Mouse (Mus musculus) 3134 (cell line): ENCODE measurements around the gene Catsperd.

Experiments
- DNase-seq: peaks from one replicate; pipeline ENCODE4 v3.0.0-alpha.2; 2011; ENCODE audit warnings: low spot score; ENCODE audit not compliant: insufficient read length; ENCODE audit errors: extremely low read depth

Gene Catsperd

DNA sequence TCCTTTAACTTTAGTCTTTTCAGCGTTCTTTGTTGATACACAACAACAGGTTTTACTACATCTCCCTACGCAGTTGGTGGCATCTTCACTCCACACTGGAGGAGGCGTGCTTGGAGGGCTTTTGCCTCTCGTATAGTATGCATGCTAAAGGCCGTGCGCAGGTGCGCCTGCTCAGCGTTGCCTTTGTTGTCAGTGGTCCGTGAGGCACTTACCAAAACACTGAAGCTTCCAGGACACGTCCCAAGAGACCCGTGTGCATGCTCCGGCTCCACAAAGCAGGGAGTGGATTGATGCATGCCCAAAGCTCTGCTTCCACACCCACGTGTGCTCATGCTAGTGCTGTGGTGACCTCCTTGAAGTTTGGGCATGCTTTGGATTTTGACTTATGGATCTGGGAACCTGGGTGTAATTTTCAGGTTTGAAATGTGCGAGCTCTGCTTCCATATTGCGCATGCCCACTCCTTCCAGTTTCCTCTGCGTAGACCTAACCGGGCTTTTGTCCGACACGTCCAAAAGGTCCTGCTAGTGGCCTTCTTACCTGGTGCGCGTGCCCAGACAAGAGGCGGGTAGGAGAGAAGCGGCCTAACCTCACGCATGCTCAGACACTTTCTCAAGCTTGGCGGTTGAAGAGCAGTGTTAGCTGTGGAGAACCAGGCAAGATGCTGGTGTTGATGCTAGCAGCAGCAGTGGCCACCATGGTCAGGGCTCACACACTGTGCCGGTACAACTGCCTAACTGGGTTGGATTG is at the start of gene Catsperd:
Gene Catsperd, plus strand, starts transcription at position 614 of the 748 bp plus-strand sequence.
- no peak for DNase-seq

DNA sequence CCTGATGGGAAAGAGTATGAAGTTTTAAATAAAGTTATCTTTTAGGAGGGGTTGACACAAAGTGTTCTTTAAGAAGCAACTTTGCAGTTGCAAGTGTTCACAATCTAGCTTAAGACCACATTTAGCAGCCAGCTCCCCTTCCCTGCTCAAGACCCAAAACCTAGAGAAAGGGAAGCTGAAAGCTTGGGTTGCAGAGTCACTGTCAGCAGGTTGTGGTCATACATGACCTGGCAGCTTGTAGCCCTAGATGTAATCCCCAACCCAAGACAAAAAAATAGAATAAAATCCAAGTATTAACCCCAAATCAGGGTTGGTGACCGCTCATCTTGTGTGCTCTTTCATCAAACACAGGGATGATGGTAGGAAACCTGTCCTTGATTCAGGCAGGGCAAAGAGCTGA is 44.9 kb upstream of the Catsperd start:
- no peak for DNase-seq

DNA sequence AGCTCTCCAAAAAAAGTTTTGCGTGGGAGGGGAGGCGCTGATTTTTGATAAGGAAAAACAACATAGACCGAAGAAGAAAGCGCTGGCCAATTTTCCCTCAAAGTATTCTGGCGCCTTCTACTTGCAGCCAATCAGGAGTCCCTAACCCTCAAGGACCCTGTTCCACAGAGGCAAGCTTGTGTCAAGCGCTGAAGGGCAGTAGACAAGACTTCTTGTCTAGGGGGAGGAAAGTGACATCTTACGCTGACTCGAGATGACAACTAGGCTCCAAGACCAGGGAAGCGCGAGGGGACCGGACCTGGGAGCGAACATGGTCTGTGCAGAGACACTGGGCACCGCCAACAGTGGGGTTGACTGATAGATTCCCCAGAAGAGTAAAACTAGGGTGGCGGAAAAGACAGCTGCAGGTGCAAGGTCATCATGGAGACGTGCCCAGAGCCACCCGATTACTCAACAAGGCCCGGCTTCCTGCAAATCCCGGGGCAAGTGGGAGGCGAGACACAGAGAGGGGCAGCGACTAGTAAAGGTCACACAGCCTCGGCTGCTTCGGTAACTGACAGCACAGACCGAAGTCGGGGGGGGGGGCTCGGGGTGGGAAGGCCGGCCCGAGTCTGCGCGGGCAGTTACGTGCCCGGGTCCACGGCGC is 44.2 kb upstream of the Catsperd start:
- DNase-seq = no peak

DNA sequence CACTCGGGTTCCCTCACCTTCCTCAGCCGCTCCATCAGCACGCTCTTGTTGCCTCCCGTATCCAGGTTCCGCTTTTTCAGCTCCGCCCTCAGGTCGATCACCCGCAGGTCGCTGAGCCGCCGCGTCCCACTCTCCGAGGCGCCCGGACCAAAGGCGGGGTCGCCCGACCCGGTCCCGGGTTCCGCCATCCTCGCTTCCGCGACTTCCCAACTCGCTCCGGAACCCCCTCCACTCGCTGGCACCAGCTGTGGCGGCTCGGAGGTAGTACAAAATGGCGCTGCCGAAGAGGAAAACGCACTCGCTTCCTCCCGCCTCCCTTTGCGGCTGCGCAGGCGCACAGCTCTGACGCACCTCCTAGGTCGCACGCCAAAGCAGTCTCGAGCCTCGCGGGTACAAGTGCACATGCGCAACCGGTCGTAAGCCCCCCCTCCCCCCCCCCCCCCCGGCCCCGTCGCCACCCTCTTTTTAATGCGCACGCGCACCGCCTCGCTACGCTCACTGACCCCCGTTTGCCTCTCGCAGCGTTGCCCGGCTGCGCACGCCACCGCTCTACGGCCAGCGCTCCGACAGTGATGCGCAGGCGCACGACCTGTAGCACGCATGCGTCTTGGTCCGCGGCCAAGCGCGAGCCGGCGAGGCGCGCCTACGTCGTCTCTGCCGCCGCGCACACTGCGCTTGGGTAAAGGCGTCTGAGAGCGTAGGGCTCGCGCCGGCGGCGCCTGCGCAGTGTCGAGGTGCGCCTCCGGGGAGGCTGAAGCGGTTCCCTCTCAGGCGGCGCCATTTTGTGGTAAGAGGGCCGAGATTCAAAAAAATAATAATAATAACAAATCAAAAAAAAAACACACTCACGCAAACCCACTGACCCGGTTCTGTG is 43.4 kb upstream of the Catsperd start, which contains the start of the genes Safb2 and Safb:
Gene Safb2, minus strand, starts transcription at position 329 of the 874 bp plus-strand sequence.
Gene Safb, plus strand, starts transcription at position 569 of the 874 bp plus-strand sequence.
- DNase-seq = peak; percentile 100

DNA sequence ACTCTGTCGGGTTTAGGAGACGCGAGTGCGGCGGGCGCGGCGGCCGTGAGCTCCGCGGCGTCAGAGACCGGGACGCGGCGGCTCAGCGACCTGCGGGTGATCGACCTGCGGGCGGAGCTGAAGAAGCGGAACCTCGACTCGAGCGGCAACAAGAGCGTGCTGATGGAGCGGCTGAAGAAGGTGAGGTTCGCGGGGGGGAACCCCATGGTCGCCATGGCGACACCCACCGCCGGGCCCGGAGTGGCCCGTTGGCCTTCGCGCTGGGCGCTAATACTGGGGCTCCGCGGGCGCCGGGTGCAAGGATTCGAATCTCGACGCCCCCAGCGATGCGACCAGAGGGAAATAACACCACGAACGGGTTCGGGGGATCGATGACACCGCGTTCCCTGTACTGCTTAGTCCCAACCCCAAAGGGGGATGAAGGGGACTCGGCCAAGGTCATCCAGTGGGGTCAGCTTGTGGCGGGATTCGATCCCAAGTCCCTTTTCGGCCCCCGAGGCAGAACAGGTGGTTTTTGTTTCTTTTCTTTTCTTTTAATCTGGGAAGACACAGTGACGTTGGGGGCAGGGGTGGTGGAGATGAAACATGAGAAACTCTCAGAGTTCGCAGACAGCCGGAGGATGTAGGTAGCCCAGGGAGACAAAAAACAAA is 42.6 kb upstream of the Catsperd start:
- DNase-seq = no peak

DNA sequence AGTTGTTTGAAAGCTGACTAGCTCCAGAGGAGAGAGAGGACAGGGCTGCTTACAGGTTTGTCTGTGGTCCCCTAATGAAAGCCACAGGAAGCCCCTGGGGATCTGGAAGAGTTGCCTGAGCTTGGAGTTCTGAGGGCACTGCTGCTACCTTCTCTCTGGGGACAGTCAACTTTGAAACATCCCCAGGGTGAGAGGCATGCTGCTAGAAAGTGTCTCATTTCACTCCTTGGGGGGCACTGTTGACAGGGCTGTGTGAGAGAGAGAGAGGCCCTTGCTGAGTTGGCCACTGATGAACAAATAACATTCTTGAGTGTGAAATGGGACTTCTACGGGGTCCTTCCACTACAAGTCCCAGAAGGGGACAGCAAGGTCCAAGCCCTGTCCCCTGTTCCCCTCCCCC is 40.2 kb upstream of the Catsperd start:
- DNase-seq = no peak

DNA sequence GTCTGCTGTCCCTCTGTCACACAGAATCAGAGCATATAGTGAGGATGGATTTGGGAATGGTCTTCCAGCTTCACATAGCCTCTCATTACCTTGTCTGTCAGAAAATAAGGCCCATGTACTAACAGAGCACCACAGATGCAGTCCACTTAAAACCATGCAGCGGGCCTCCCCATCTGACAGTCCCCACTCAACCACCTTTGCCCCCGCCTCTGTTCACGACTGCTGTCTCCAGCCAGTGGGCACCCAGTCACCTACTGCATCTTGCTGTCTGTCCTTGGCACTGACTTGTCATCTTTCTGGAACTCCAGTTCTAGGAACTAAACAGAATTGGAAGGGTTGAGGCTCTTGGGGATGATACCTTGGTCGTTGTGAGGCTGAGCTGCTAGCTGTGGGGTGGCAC is 39.0 kb upstream of the Catsperd start:
- DNase-seq = no peak

DNA sequence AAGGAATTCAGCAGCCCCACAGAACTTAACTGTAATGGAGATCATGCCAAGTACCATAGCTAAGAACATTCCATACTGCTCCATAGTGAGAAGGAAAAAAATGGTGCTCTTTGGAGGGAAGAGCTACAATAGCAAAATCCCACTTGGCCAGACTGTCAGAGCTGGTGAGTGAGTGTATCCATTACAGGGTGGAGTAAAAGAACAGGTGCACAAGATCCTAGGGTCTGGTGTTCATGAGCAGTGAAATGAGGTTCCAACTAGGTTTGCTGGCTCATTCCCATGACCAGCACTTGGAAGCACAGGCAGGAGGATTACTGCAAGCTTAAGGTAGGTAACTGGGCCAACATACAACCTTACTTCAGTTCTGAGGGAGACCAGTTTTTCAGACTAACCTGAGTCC is 35.4 kb upstream of the Catsperd start:
- DNase-seq = no peak

DNA sequence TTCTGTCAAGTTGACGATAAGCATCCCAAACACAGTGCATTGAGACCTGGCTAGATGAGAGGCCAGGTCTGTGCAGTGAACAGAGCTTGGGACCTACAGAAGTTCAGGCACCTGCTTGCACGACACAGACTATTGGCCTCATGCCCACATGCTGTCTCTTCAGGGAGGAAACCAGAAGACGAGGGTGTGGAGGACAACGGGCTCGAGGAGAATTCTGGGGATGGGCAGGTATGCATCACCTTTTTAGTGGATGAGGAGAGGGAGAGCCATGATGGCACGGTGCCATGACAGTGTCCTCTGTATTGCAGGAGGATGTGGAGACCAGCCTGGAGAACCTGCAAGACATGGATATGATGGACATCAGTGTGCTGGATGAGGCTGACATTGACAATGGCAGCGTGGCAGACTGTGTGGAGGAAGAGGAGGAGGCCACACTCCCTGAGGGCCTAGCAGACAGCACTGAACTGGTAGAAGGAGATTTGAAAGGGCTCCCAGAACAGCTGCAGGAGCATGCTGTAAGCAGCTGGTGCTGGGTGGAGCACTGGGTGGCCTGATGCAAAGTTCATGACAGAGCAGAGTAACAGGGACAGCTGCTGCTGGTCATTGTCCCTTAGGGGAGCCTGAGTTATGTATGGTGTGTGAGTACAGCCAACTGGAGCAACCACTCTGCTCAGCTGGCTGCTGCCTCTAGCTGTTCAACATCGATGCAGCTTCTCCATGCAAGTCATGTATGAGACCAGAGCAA is 34.2 kb upstream of the Catsperd start:
- no peak for DNase-seq

DNA sequence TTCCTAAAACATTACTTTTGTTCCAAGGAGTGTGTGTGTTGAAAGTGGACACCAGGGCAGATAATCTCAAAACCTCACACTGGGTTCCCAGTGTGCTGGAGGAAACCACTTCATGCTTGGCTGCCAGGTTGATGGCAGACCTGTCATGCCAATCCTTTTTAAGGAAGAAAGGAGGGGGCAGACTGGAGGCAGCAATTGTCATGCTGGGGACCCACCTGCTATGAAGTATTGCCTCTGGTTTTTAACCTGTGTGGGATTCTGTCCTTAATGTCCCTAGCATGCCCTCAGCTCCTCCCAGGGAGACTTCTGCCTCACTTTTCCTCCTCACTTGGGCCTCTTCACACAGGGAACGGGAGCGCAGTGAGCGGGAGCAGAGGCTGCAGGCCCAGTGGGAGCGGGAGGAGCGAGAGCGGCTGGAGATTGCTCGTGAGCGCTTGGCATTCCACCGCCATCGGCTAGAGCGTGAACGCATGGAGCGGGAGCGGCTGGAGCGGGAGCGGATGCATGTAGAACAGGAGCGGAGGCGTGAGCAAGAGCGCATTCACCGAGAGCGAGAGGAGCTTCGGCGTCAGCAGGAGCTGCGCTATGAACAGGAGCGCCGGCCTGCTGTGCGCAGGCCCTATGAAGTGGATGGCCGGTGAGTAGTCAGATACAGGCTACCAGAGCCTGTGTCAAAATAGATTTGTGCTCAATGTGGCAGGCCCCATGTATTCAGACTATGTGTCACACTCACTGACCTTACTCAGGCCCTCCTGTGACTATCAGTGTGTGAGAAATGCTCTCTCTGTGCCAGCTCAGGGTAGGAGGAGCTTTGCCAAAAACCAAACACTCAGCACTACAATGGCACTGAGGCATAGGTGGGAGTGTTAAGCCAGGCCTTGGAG is 24.5 kb upstream of the Catsperd start:
- DNase-seq = no peak

DNA sequence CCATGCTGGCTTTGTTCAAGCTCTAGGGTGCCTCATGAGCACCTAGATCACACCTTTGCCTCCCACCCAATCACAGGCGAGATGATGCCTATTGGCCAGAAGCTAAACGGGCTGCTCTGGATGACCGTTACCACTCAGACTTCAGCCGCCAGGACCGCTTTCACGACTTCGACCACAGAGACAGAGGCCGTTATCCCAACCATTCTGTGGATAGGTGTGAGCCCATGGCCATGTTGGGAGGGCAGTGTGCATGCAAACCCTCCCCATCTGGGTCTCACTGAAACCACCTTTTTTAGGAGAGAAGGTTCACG is 23.9 kb upstream of the Catsperd start:
- no peak for DNase-seq

DNA sequence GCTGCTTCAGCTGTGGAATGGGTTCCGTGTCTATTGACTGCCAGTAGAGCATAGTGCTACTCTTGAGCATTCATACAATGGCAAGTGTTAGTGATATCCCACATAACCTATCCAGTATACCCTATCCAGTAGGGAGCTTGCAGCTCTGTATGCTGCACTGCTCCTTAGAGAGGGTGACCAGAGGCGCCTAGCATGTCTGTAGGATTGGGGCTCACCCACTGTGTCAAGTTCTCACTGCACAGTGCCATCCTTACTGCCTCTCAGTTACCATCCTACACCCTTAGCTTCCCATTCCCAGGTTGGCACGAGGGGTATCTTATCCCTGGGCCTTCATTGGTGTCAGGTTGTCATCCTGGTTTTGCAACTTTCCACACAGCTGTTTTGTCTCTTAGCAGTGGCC is 23.5 kb upstream of the Catsperd start:
- DNase-seq = no peak

DNA sequence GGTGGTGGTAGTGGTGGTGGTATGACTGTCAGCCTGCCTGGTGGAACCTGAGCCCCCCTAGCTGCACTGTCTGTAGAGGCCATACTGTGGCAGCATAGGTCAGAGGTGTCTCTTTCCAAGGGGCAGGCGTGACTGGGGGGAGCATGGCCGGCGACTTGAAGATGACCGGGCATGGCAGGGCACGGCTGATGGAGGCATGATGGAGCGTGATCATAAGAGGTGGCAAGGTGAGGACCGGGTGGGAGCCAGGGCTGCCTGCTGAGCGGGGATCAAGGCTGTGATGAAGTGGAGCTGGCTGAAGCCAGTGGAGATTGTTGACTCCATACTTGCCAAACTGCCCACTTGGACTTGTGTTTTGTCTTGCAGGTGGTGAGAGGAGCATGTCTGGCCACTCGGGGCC is 22.5 kb upstream of the Catsperd start:
- DNase-seq = no peak

DNA sequence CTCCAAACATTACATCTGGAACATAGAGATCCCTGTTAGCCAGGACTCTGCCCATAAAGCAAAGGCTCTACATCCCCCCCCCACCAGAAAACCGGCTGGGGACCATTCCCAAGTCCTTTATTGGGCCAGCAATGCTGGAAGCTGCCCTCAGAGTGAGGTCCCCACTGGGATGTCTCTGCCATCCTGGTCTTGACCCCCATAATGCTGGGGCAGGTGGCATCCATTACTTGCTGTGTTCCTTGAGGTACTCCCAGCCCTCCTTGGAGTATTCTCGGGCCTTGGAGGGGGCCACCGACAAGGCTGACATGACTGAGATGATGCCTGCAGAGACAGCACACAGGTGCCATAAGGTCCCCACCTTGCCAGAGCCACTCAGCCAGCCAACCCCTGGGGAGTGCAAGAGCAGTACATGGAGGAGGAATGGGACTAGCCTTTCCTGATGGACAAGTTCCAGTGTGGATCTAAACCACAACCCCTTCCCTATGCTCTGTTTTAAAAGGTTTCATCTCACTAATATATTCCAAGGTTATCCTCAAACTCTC is 20.4 kb upstream of the Catsperd start:
- no peak for DNase-seq

DNA sequence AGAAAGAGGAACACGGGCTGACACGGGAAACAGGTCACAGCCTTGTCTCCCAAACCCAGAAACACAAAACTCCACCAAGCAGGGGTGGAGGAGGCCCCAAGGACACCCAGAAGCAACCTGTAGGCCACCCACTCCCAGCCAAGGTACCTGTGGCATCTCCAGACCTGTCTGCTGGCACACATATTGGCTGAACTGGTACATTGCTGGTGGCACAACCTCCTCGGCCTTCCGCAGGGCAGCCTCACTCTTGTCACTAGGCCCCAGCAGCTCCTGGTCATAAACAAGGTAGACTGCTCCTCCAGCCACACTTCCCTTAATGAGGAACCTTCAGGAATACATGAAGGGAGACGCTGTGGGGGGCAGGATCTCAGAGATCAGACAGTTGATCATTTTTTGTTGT is 19.2 kb upstream of the Catsperd start:
- DNase-seq = no peak

DNA sequence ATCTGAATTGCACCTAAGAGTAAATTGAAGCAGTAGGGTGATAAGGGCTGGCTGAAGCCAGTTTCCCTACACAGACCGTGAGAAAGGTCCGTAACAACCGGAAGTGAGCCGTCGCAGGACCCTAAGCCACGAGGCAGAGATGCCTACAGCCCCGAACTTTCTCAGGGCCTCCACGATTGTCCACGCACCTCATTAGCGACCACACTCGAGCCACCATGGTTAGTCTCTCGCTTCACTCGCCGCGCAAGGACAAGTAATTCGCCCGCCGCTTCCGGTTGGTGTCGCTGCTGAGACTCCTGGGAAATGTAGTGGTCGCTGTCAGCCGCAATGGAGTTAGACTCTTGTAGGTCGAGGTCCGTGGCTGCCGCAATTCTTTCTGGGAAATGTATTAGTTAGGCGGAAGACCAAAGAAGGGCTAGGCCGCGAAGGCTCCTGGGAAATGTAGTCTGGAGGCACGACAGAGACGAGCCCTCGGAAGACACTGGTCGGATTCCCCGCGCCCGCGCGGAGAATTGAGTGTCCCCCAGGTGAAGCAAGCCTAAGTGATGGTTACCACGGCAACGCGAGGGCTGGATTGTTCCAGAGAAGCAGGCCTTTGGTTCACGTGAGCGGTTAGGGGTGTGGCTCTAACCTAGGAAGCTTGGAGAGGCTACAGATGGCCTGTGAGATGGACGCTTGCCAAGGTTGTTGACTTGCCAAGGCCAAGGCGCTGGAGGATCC is 18.3 kb upstream of the Catsperd start, which contains the start of gene 2410015M20Rik:
Gene 2410015M20Rik, minus strand, starts transcription at position 320 of the 720 bp plus-strand sequence.
- DNase-seq = peak; percentile 96

DNA sequence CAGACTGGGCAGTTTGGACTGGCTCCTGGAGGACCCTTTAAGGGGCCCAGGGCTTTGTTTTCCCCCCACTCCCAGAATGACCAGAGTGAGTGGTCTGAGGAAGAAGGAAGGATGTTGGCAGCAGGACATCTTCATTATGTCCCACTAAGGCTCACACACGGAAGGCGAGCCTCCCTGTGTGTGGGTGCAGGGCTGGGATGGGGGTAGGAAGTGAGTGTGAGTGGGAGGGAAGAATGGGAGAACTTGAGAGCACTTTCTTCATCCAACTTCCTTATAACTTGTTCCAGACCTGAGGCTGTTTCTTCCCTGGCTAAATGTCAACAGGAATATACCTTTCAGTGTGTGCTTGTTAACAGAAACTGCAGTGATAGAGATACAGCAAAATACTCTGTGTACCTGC is 16.6 kb upstream of the Catsperd start:
- no peak for DNase-seq

DNA sequence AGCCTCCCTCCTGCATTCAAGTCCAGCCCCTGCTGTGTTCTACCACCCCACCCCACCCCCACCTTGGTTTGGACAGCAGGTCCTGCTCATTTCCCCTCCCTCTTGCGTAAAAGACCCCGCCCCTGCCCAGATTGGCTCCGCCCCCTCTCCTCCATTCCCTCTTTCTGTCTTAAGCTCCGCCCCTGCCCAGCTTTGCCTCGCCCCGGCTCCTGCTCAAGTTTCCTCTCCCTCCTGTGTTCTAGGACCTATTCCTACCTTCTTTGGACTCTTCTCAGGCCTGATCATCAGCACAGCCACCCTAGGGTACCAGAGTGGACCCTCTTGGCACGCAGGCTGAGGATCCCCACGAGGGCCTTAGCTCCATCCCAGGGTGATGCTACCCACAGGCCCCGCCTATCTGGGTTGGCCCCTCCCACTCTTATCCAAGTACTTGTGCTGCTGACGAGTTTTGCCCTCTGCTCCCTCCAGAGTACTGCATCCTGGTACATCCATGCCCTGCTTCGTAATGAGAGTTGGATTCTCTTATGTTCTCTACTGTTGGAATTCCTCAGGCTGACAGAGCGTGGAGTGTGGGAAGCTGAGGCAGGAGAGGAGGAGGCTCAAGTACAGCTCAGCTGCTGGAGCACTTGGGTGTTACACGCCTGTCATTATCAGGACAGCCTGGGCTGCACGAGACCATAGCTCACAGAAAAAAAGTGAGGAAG is 15.9 kb upstream of the Catsperd start:
- peak; percentile 87 for DNase-seq
